Mouse (Mus musculus): ENCODE measurements around the gene Capn2.

Capn2 gene

DNA sequence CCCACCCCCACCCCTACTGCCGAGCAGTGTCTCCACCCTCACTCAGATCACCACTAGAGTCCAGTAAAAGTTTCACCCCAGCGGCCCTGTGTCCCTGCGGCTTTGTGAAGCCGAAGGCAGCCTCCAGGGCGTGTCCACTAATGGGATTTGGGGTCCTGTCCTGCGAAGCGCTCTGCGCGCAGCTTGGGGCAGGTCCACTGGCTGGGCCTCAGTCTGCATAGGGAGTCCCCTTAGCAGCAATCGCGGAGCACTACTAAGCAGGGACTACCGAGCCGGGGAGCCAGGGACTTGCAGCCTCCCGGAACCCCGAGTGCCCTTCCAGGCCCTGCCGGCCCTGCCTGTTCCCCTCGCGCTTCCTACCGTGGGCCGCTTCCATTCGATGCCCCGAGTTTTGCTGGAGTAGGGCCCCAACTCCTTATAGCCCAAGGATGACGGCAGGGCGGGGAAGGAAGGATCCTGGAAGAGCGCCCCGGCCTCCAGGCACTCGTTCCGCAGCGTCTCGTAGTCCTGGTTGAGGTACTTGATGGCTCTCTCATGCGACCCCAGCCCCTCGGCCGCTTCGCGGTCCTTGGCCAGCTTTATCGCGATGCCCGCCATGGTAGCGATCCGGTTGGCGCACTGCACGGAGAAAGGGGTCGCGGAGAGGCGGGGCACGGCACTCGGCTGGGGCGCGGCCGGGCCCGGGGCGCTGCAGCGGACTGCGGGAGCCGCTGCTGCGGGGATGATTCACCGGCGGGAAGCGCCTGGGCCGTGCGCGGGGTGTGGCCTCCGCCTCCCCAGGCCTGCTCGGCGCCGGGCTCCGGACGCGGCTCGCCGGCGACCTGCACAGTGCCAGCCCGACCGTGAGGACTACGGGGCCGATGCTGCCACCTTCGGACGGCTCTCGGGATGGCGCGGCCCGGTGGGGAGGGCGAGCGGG lies at the start of gene Capn2:
TSS of gene Capn2 (minus strand) at position 851 of the 919 bp plus-strand sequence.
- DNase-seq (ENCODE audit: low spot score): peak; percentile 89

- DNase-seq (ENCODE audit: low spot score): no peak
Measured at GRCm38 (mm10) chr1:182565351-182565835, 48.0 kb upstream of the Capn2 start.

DNA sequence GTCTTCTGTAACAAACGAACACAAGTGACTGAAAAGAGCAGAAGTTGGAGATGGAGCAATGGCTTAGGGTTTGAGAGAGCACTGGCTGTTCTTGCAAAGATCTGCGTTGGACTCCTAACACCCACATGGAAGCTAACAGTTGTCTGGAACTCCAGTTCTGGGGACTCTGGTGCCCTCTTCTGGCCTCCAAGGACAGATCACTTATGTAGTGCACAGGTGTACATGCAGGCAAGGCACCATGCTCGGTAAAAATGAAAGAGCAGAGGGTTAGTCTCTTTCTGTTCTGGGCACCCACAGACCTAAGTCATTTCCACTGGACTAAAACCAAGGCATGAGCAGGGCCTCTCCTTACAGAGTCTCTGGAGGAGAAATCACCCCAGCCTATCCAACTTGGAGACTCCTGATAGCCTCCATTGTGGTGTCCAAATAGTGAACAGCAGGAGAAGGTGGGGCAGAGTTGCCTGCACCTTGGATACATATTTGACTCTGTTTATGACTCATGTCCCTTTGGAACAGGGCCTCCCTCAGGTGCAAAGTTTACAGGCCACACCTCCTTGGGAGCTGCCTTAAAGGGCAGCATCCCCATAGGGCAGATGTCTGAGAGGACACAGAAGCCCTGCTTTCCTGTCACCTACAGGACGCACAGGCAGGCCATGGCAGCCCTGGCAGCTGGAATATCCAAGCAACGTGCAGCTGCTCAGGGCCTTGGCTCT lies 47.2 kb upstream of the Capn2 start, which contains the start of gene Capn8:
TSS of gene Capn8 (plus strand) at position 600 of the 713 bp plus-strand sequence.
- no peak for DNase-seq (ENCODE audit: low spot score)

DNA sequence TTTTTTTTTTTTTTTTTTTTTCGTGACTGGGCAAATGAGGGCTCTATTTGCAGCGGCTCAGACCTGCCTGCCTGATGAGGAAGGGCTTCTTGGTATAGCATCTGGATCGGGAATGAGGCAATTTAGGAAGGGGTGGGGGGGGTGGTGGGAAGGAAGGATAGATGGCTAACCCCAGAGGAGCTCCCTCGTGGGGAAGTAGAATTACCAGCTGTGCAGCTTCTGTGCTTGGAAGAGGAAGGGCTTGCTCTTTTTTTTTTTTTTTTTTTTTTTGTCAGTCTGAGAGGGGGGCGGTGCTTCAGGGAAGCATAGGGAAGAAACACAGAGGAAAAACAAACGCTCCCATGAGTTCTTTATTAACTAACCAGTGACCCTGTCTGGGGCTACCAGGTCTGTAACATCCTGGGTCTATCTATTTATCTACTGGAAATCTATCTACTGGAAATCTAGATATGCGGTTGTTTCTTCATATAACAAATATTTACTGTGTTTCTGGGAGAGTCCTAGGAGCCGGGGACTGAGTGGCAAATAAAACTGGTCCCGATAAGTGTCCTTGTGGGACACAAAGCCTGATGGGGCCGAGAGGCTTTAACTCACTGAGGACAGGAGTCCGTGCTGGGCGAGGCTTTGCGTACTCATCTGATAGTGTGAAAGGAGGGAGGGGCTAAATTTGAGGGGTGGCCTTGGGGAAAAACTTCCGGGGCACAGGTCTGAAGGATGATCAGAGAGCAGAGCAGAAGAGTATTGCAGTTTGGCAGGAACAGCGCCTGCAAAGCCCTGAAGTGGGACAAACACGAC lies 45.4 kb upstream of the Capn2 start:
- DNase-seq (ENCODE audit: low spot score): no peak

- no peak for DNase-seq (ENCODE audit: low spot score)
Measured at GRCm38 (mm10) chr1:182561945-182562514, 44.6 kb upstream of the Capn2 start.

GRCm38 (mm10) chr1:182560390-182561098 lies 43.1 kb upstream of the Capn2 start:
- peak; percentile 66 for DNase-seq (ENCODE audit: low spot score)

DNA sequence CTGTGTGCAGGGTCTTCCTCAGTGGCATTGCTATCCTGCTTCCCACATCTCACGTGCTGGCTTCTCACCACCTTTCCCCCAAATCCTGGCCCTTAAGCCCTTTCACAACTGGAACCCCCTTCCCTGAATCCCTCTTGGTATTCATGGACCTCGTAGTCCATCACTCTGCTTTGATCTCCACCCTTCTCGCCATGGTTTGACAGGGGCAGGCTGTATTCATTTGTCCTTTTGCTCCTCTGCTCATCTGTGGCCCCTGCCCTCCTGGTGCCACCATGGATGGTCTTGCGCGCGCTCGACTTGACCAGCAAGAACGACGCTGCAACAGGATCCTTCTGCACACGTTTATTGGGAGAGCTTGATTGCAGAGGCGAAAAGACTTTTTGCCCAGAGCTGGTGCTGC lies 42.1 kb upstream of the Capn2 start:
- DNase-seq (ENCODE audit: low spot score): no peak

DNA sequence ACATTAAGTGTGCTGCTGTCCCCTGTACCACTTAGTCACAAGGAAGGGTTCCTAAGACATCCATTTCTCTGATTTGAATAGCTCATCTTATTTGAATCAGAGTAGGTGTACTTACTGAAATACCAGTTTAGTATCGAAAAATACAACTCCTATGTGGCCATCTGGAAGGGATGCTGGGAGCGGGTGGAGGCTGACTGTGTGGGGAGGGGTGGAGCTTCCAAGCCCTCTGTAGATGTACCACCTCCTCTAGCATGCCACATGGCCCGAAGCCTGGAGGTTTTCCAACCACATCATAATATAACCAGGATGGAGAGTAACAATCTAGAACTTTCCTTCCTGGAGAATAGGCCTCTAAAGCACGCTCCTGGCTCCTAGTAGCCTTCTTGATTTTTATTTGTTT lies 40.9 kb upstream of the Capn2 start:
- DNase-seq (ENCODE audit: low spot score): no peak

GRCm38 (mm10) chr1:182553649-182554375 lies 36.4 kb upstream of the Capn2 start:
- DNase-seq (ENCODE audit: low spot score): peak; percentile 67

DNA sequence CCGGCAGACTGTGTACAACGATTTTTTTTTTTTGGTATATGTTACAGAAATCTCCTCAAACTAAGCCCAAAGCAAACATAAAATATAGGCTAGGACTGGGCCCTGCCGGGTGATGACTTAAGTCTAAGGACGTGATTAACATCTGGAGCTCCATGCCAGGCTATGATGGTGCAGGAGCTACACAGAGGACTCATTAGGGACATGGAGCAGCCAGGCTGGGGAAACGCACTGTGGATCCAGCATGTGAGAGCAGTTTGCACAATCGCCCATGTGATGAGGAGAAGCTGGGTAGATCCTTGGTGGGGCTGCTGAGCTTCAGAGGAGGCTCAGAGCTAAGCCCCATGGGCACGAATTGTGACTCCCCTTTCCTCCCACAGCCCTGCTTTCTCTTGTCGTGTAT lies 33.4 kb upstream of the Capn2 start:
- DNase-seq (ENCODE audit: low spot score): no peak

DNA sequence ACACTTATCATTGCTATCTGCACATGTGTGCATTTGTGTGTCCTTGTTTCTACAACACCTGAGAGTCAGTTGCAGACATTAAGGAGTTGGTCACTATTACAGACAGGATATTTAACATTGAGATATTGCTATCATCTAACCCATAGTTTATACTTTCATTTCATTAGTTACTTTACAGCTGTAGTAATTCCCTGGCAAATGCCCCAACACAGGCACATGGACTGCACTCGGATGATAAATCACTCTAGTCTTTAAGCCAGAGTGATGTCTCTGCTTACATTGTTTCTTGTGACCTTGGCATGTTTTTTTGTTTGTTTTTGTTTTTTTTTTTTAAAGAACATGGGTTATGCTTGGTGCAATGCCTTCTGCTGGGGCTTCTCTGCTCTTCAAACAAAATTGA lies 26.5 kb upstream of the Capn2 start:
- no peak for DNase-seq (ENCODE audit: low spot score)

DNA sequence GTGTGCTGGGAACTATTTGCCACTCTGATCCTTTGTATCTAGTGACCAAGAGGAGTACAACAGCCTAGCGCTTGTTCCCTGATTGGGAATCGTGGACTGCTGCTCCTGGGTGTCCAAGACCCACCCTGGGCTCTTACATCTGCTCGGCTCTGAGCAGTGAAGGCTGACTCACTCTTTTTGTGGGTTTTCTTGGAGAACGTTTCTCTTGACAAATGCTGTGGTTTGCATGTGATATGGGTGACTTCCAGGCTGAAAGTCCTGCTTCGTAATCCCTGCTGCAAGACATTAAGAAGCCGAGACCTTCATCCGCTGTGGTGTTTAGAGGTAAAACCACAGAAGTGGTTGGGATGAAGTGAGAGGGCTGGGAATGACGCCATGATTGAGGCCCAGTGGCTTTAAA lies 25.7 kb upstream of the Capn2 start:
- DNase-seq (ENCODE audit: low spot score): no peak

- no peak for DNase-seq (ENCODE audit: low spot score)
Measured at GRCm38 (mm10) chr1:182542110-182542509, 24.7 kb upstream of the Capn2 start.

GRCm38 (mm10) chr1:182539023-182539940 lies 21.9 kb upstream of the Capn2 start:
- peak; percentile 63 for DNase-seq (ENCODE audit: low spot score)

DNA sequence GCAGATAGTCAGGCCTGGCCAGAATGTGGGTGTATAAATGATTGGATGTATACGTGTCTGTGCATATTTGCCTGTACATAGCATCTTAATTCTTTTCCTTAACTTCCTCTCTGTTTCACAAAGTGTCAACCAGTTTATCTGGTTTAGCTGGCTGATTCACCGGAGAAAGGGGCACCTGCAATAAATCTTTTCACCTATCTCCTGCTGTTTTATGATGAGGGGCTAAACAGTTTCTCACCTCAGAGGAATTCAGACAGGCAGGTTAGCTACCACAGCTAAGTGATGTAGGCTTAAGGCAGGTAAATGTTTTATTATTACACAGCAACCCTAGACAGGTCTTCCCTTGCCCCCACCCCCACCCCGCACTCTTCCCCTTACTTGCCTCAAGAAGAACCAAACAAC lies 17.7 kb upstream of the Capn2 start:
- DNase-seq (ENCODE audit: low spot score): no peak

DNA sequence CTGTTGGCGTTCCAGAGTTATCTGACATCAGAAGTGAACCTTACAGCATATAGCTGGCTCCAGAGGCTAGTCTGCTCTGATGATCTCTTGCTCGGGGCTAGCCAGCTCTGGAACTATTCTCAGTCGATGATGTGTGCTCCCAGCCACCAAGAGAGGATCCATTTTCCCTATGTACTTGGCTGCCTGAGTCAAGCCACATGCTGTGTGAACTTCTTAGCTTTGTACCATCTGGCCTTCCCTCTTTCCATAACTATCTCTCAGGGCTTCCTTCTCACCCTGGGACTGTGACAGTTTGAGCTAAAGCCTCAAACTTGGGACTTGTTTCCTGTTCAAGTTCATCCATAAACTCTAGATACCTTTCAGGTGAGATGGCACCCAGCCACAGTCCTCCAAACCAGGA lies 16.2 kb upstream of the Capn2 start:
- no peak for DNase-seq (ENCODE audit: low spot score)

DNA sequence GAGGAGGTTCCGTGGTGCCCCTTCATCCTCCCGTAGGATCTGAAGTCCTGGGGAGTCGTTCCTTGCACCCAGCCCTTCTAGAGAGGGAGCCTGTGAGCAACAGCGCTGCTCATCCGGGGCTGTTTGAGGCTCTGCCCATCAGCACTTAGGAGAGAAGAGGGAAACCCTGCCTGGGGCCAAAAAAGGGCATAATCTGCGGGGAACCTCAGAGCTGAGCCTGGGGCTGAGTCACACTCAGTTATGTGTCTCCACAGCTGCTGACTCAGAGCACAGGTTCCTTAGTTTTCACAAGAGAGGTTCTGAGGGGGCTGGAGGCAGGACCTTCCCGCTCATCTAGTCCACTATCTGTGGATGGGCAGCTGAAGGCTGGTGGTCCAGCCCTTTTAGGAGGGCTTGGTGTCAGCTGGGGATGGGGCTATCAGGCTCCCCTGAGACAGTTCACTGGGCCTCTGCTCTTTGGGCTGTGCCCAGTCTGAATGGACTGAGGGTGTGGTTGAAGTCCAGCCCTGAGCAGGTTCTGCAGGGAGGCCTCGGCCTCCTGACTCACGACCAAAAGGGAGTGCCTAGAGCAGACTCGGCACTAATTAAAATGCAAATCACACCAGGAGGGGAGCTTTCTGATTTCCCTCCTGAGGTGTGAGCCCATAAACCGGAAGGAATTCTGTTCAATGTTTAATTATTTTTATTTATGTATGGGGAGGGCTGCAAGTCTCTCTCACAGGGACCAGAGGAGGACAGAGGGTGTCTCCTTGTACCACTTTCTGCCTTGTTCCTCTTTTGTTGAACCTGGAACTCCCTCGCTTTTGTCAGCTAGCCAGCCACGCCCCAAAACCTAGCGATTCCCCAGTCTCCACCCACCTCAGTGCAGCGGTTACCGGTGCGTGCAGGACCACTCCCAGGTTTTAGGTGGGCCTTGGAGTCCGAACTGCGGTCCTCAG lies 10.8 kb upstream of the Capn2 start:
- no peak for DNase-seq (ENCODE audit: low spot score)

- DNase-seq (ENCODE audit: low spot score): no peak
Measured at GRCm38 (mm10) chr1:182527261-182527766, 9.9 kb upstream of the Capn2 start.
